In genomic region chr4:31963354-31964193, GRCm38 (mm10) we compare ENCODE assay signal across 8 mouse cellular contexts. TPM values are rescaled to one million over a fixed set of nuclear protein-coding genes. Genes with fewer than 3 reads are reported as not detected.
DNase-seq lines count a peak whose midpoint lies in the region; ATAC-seq and TF ChIP-seq lines count a peak whose summit lies in the region.

Gene Map3k7 (plus strand): TSS chr4:31964097.

- intact Hi-C loops in heart, postnatal 10 days (cut with DNase I): no loop called here

- peak within 1 kb of the TSS; percentile 95 for H3K9ac ChIP-seq in ES-Bruce4 (ENCODE audit: low read depth, poor library complexity, severe bottlenecking)
- H3K9ac ChIP-seq in forebrain, embryonic 13.5 days: peak within 1 kb of the TSS; percentile 91
- H3K9ac ChIP-seq in liver, postnatal 0 days (replicated peaks): peak within 1 kb of the TSS; percentile 92
- H3K9ac ChIP-seq in neural tube, embryonic 14.5 days (replicated peaks; ENCODE audit: low read depth, low read length): peak within 1 kb of the TSS; percentile 90

- peak; percentile 95 for ATAC-seq in cerebellum, adult (ENCODE audit: insufficient number of reproducible peaks, low FRiP score, low TSS enrichment)
- ATAC-seq in forebrain, embryonic 13.5 days: peak; percentile 96
- ATAC-seq in liver, postnatal 0 days: peak; percentile 95
- peak; percentile 97 for ATAC-seq in neural tube, embryonic 14.5 days (ENCODE audit: low read depth)

- peak within 1 kb of the TSS; percentile 87 for H3K4me2 ChIP-seq in forebrain, embryonic 13.5 days
- peak within 1 kb of the TSS; percentile 95 for H3K4me2 ChIP-seq in liver, postnatal 0 days (ENCODE audit: low read depth, low read length)
- H3K4me2 ChIP-seq in neural tube, embryonic 14.5 days (ENCODE audit: low read depth, low read length): peak within 1 kb of the TSS; percentile 75

- peak within 1 kb of the TSS; percentile 91 for H3K4me3 ChIP-seq in ES-Bruce4 (ENCODE audit: low read depth, low read length)
- peak within 1 kb of the TSS; percentile 82 for H3K4me3 ChIP-seq in forebrain, embryonic 13.5 days
- H3K4me3 ChIP-seq in liver, postnatal 0 days (ENCODE audit: low read depth, low read length): peak within 1 kb of the TSS; percentile 87
- H3K4me3 ChIP-seq in neural tube, embryonic 14.5 days (ENCODE audit: low read depth, low read length): peak within 1 kb of the TSS; percentile 81

- TF ChIP-seq POLR2A in ES-Bruce4 (IDR thresholded peaks at IDR 0.05; ENCODE audit: insufficient read depth, low read length): no peak

- TF ChIP-seq CTCF in ES-Bruce4 (IDR thresholded peaks at IDR 0.05; ENCODE audit: low read depth, low read length): no peak
- TF ChIP-seq CTCF in liver, postnatal 0 days (IDR thresholded peaks at IDR 0.05; ENCODE audit: low read depth): no peak

- H3K36me3 ChIP-seq in ES-Bruce4 (ENCODE audit: control insufficient read depth, insufficient read depth, low read length, poor library complexity, severe bottlenecking): no peaks in the 10 kb centered on the region
- no peaks in the 10 kb centered on the region for H3K36me3 ChIP-seq in forebrain, embryonic 13.5 days (ENCODE audit: poor library complexity, severe bottlenecking)
- H3K36me3 ChIP-seq in liver, postnatal 0 days (replicated peaks; ENCODE audit: insufficient read depth, low read length): no peaks in the 10 kb centered on the region; the same call in 1 of the 2 replicates
- H3K36me3 ChIP-seq in neural tube, embryonic 14.5 days (ENCODE audit: control insufficient read depth, insufficient read depth, low read length): no peaks in the 10 kb centered on the region

- under 1% methylated on average over 87 of the region's 88 CpGs for WGBS in forebrain, embryonic 13.5 days
- under 1% methylated on average over 88 of the region's 88 CpGs for WGBS in large intestine, adult 2 months
- WGBS in liver, postnatal 0 days (ENCODE audit: insufficient replicate concordance): under 1% methylated on average over 88 of the region's 88 CpGs
- under 1% methylated on average over 84 of the region's 88 CpGs for WGBS in neural tube, embryonic 14.5 days

- peak; percentile 97 to 98 for DNase-seq in heart, postnatal 10 days
- DNase-seq in large intestine, adult 2 months (ENCODE audit: low read depth, low spot score): peak; percentile 78
- DNase-seq in liver, postnatal 0 days: peak; percentile 95
- DNase-seq in testis, postnatal 10 days (ENCODE audit: low spot score): peak; percentile 97

- no peaks in the 10 kb centered on the region for H3K27me3 ChIP-seq in ES-Bruce4 (ENCODE audit: control insufficient read depth, insufficient read depth, low read length, poor library complexity, severe bottlenecking)
- no peaks in the 10 kb centered on the region for H3K27me3 ChIP-seq in forebrain, embryonic 13.5 days
- no peaks in the 10 kb centered on the region for H3K27me3 ChIP-seq in liver, postnatal 0 days (ENCODE audit: insufficient read depth, low read length)
- no peaks in the 10 kb centered on the region for H3K27me3 ChIP-seq in neural tube, embryonic 14.5 days (ENCODE audit: control insufficient read depth, insufficient read depth, low read length)

- H3K27ac ChIP-seq in ES-Bruce4 (ENCODE audit: insufficient read depth, low read length): peak within 1 kb of the TSS; percentile 73
- H3K27ac ChIP-seq in forebrain, embryonic 13.5 days: peak within 1 kb of the TSS; percentile 98
- peak within 1 kb of the TSS; percentile 98 for H3K27ac ChIP-seq in liver, postnatal 0 days (ENCODE audit: low read depth)
- peak within 1 kb of the TSS; percentile 99 for H3K27ac ChIP-seq in neural tube, embryonic 14.5 days (ENCODE audit: low read depth, low read length)

- no peaks in the 10 kb centered on the region for H3K4me1 ChIP-seq in ES-Bruce4 (ENCODE audit: control insufficient read depth, insufficient read depth, low read length)
- H3K4me1 ChIP-seq in forebrain, embryonic 13.5 days: peaks cover 26% of the 10 kb centered on the region
- H3K4me1 ChIP-seq in liver, postnatal 0 days (ENCODE audit: insufficient read depth): peaks cover 14% of the 10 kb centered on the region
- H3K4me1 ChIP-seq in neural tube, embryonic 14.5 days (ENCODE audit: control insufficient read depth, insufficient read depth, low read length): peaks cover 13% of the 10 kb centered on the region

- H3K9me3 ChIP-seq in ES-Bruce4 (replicated peaks; ENCODE audit: control insufficient read depth, insufficient read depth, low read length, poor library complexity, severe bottlenecking): no peaks in the 10 kb centered on the region
- no peaks in the 10 kb centered on the region for H3K9me3 ChIP-seq in forebrain, embryonic 13.5 days (replicated peaks)
- H3K9me3 ChIP-seq in liver, postnatal 0 days (ENCODE audit: low read length): no peaks in the 10 kb centered on the region
- H3K9me3 ChIP-seq in neural tube, embryonic 14.5 days (ENCODE audit: control insufficient read depth, low read length): no peaks in the 10 kb centered on the region

- TF ChIP-seq EP300 in ES-Bruce4 (IDR thresholded peaks at IDR 0.05; ENCODE audit: insufficient read depth, low read depth, low read length): no peak
- TF ChIP-seq EP300 in liver, postnatal 0 days (IDR thresholded peaks at IDR 0.05; ENCODE audit: low read depth): peak; percentile 84

RNA-seq across cellular contexts. Expression of gene Map3k7, which starts in this region (rescaled TPM):
- polyA plus RNA-seq in ES-Bruce4 (2011; ENCODE audit: insufficient read depth, insufficient read length, low read depth, missing spikeins): 67.9 and 73.4 TPM in 2 replicates
- 32.6 and 33.6 TPM in 2 replicates for polyA plus RNA-seq in forebrain, embryonic 13.5 days (2015; fragmentation: Nextera tagmentation; extraction: Ambion mirVana)
- 10 to 100 TPM; 55.5 to 60.5 TPM for total RNA-seq in heart, postnatal 10 days (2021)
- polyA plus RNA-seq in large intestine, adult 2 months (2012; rRNA removed): 18.4 and 26.2 TPM in 2 replicates
- 7.6 and 8.0 TPM in 2 replicates for polyA plus RNA-seq in liver, postnatal 0 days (2015; fragmentation: Nextera tagmentation; extraction: Ambion mirVana)
- polyA plus RNA-seq in neural tube, embryonic 14.5 days (2014; fragmentation: Nextera tagmentation; extraction: Ambion mirVana): 33.7 and 34.8 TPM in 2 replicates

Comparison
In these comparisons a context has a peak if more than half of its experiments do, and no peak if none do; other contexts are left out.
1. Peak in every context shown above with its lines: DNase-seq, ATAC-seq, H3K4me3 ChIP-seq and H3K27ac ChIP-seq.